Mouse (Mus musculus): ENCODE measurements around the gene Tbc1d10c. TPM values are rescaled to one million over a fixed set of nuclear protein-coding genes. Genes with fewer than 3 reads are reported as not detected.

Gene Tbc1d10c
- polyA plus RNA-seq, 1 experiment, result 24.2 TPM

- 91% methylated on average over 17 of the region's 17 CpGs for WGBS
- H3K4me1 ChIP-seq (ENCODE audit: control insufficient read depth, insufficient read depth, low read length), result peaks cover 10% of the 10 kb centered on the region
- DNase-seq, result no peak
- no peak for TF ChIP-seq CTCF (IDR thresholded peaks at IDR 0.05; ENCODE audit: insufficient read depth, low read length)
- no peak for TF ChIP-seq POLR2A (IDR thresholded peaks at IDR 0.05; ENCODE audit: borderline replicate concordance, extremely low read depth, low read depth, low read length)
- H3K4me3 ChIP-seq (replicated peaks; ENCODE audit: extremely low read depth, low read depth, low read length), result no peak overlapping the region
Observed at GRCm38 (mm10) chr19:4149764-4150461, 41.2 kb downstream of the Tbc1d10c start.

GRCm38 (mm10) chr19:4149283-4149682 lies 41.8 kb downstream of the Tbc1d10c start:
- no peak for TF ChIP-seq POLR2A (IDR thresholded peaks at IDR 0.05; ENCODE audit: borderline replicate concordance, extremely low read depth, low read depth, low read length)
- TF ChIP-seq CTCF (IDR thresholded peaks at IDR 0.05; ENCODE audit: insufficient read depth, low read length), result no peak
- peaks cover 10% of the 10 kb centered on the region for H3K4me1 ChIP-seq (ENCODE audit: control insufficient read depth, insufficient read depth, low read length)

GRCm38 (mm10) chr19:4148819-4149218 lies 42.3 kb downstream of the Tbc1d10c start:
- TF ChIP-seq CTCF (IDR thresholded peaks at IDR 0.05; ENCODE audit: insufficient read depth, low read length), result no peak
- Histone ChIP-seq H3K4me3 (replicated peaks; ENCODE audit: extremely low read depth, low read depth, low read length) (peak overlapping the region; percentile 76), H3K4me1 (ENCODE audit: control insufficient read depth, insufficient read depth, low read length) (peaks cover 10% of the 10 kb centered on the region)
- 2% methylated on average over 8 of the region's 8 CpGs for WGBS
- DNase-seq, result no peak

More at GRCm38 (mm10) chr19:4149283-4149682, 41.8 kb downstream of the Tbc1d10c start:
- 65% methylated on average over 11 of the region's 11 CpGs for WGBS
- peak overlapping the region; percentile 76 for H3K4me3 ChIP-seq (replicated peaks; ENCODE audit: extremely low read depth, low read depth, low read length)
- DNase-seq, result no peak

DNA sequence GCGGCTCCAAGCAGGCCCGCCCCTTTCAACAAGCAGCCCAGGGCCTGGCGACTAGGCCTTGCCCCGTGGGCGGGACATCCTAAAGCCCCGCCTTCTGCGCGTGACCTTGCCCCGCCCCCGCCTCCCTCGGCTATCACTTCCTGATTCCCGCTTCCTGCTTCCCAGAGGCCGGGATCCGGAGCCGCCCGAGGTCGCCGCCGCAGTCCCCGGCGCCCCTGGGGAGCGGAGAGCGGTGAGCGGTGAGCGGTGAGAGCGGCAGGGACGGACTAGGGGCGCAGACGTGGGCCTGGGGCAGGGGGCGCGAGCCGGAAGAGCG lies 42.6 kb downstream of the Tbc1d10c start, which contains the start of gene Coro1b:
Gene Coro1b, plus strand, starts transcription at position 129 of the 316 bp plus-strand sequence.
- H3K4me3 ChIP-seq (replicated peaks; ENCODE audit: extremely low read depth, low read depth, low read length), result peak within 1 kb of the TSS; percentile 76
- TF ChIP-seq CTCF (IDR thresholded peaks at IDR 0.05; ENCODE audit: insufficient read depth, low read length) (no peak), POLR2A (IDR thresholded peaks at IDR 0.05; ENCODE audit: borderline replicate concordance, extremely low read depth, low read depth, low read length) (peak; percentile 84)
- WGBS, result under 1% methylated on average over 31 of the region's 33 CpGs
- H3K4me1 ChIP-seq (ENCODE audit: control insufficient read depth, insufficient read depth, low read length), result peaks cover 10% of the 10 kb centered on the region
- DNase-seq, result peak; percentile 99

DNA sequence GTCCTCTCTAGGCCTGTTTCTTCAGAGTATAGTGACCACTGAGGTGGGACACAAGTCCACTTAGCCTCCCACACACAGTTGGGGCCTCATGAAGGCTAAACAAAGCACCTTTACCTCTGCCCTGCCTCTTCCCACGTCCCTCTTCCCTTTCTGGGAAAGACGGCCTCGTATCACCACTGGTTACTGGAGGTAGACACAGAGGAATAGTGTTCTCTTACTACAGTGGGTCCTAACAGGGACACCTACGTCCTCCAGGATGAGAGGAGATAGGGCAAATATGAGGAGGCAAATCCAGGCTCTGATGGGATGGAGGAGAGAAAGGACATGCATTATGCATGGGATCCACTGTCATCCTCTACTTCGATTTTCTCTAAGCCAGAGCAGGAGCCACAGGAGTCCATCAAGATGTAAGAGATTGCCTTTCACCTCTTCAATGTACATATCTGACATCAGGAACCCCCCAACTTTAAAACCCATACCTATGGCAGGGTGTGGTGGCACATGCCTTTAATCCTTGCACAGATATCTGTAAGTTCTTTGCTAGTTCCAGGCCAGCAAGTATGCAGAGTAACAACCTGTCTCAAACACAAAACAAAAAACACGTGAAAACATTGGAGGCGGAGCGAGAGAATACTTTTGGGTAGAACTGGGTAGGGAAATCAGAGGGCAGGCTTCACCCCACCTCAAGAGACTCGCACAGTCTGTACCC lies 43.1 kb downstream of the Tbc1d10c start:
- WGBS, result 41% methylated on average over 9 of the region's 9 CpGs
- DNase-seq, result no peak

DNA sequence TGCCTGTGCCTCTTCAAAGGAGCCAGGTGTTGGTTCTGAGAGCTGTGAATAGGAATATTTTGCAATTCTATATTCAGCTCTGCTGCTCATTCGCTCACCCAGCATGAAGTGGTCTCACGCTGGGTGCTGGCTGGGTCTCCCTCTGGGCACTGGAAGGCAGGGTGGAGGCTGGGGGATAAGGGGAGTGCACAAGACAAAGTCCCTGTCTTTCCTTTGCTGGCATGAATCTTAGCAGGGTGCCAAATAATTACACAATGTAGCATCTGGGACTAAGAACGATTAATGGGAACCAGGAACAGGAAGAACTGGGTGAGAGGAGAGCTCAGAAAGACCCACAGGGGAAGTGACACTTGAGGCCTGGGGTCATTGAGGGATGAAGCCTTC lies 44.1 kb downstream of the Tbc1d10c start:
- no peak for TF ChIP-seq CTCF (IDR thresholded peaks at IDR 0.05; ENCODE audit: insufficient read depth, low read length)
- no peak for TF ChIP-seq POLR2A (IDR thresholded peaks at IDR 0.05; ENCODE audit: borderline replicate concordance, extremely low read depth, low read depth, low read length)
- Histone ChIP-seq H3K4me1 (ENCODE audit: control insufficient read depth, insufficient read depth, low read length) (peaks cover 10% of the 10 kb centered on the region), H3K4me3 (replicated peaks; ENCODE audit: extremely low read depth, low read depth, low read length) (no peak overlapping the region)
- 48% methylated on average over 3 of the region's 3 CpGs for WGBS
- DNase-seq, result no peak

More for the DNA sequence above, 43.1 kb downstream of the Tbc1d10c start:
- TF ChIP-seq POLR2A (IDR thresholded peaks at IDR 0.05; ENCODE audit: borderline replicate concordance, extremely low read depth, low read depth, low read length) (no peak), CTCF (IDR thresholded peaks at IDR 0.05; ENCODE audit: insufficient read depth, low read length) (no peak)
- Histone ChIP-seq H3K4me3 (replicated peaks; ENCODE audit: extremely low read depth, low read depth, low read length) (no peak overlapping the region), H3K4me1 (ENCODE audit: control insufficient read depth, insufficient read depth, low read length) (peaks cover 10% of the 10 kb centered on the region)

DNA sequence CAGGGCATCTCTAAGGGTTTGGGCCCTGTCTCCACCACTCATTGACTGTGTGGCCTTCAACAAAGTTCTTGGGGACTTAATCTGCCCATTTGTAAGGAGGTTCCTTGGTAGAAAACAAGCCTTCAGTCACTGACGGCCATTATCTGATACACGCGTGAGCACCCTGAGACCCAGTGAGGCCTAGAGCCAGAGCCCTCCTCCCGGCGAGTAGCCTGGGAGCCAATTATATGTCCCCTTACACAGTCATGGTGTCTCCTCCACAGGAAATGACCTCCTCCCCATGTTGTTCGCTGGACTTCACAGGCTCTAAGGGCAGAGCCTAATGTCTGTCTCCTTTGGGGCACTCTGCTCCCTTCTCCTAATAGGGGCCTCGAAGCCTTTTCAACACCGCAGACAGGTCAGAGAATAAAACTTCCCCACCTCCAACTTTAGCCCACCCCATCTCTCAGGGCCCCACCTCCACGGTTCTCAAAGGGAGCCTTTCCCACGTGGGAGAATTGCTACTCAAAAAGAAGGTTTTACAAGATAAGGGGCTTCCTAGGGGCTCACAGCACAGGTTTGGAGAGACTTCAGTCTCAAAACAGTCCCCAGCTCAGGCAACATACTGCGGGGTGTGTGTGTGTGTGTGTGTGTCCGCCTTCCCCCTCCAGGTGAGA lies 44.6 kb downstream of the Tbc1d10c start:
- Histone ChIP-seq H3K4me1 (ENCODE audit: control insufficient read depth, insufficient read depth, low read length) (peaks cover 10% of the 10 kb centered on the region), H3K4me3 (replicated peaks; ENCODE audit: extremely low read depth, low read depth, low read length) (no peak overlapping the region)
- 69% methylated on average over 12 of the region's 12 CpGs for WGBS
- no peak for TF ChIP-seq CTCF (IDR thresholded peaks at IDR 0.05; ENCODE audit: insufficient read depth, low read length)
- no peak for TF ChIP-seq POLR2A (IDR thresholded peaks at IDR 0.05; ENCODE audit: borderline replicate concordance, extremely low read depth, low read depth, low read length)
- no peak for DNase-seq

DNA sequence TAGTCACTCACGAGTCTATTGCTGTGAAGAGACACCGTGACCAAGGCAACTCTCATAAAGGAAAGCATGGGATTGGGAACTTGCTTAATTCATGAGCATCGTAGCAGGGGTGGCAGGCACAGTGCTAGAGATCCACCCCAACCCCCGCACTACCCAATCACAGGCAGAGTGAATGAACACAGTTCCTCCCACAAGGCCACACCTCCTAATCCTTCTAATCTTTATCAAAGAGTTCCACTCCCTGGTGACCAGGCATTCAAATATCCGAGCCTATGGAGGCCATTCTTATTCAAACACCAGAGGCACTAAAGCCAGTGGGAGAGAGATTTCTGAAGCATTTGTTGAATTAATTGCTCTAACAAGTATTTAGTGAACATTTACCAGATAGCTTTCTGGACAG lies 45.1 kb downstream of the Tbc1d10c start:
- TF ChIP-seq CTCF (IDR thresholded peaks at IDR 0.05; ENCODE audit: insufficient read depth, low read length), result no peak
- TF ChIP-seq POLR2A (IDR thresholded peaks at IDR 0.05; ENCODE audit: borderline replicate concordance, extremely low read depth, low read depth, low read length), result no peak
- 91% methylated on average over 5 of the region's 5 CpGs for WGBS
- no peak for DNase-seq
- Histone ChIP-seq H3K4me3 (replicated peaks; ENCODE audit: extremely low read depth, low read depth, low read length) (no peak overlapping the region), H3K4me1 (ENCODE audit: control insufficient read depth, insufficient read depth, low read length) (peaks cover 10% of the 10 kb centered on the region)

DNA sequence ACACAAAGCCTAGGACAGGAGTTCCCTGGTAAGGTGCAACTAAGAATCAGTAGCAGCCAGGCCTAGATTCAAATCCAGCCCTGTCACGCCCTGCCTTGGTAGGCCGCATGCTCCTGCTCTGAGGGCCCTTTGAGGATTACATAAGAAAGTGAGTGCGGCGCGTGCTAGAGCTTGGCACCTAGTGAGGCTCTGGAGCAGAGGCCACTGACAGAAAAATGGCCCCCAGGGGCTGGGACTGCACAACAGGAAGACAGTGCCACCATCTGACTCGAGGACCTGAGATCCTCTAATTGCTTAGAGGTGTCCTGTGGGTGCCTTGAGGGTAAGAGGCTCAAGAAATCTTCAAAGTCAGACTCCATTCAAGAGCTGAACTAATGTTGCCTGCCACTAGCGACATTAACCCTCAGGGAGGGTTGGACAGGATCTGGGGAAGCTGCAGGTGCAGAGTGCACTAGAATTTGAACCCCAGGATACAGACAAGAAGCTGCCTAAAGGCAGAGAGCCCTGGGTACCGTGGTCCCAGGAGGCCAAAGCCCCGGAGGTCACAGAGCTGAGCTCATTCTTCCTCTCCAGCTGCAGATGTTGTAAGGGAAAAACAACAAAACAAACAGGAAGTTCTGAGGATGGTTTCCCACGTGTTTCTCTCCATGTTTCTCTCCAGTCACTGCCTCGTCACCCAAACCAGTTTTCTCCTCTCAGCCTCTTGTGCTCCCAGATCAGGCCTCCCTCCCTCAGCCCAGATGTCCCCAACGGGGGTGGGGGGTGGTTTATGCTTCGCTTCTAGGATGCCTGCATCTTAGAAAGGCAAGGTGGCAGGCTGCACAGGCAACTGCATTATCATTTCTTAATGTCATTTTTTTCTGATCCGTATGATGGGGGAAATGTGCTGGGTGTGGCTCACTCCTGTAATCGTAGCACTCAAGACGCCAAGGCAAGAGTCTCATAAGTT lies 46.3 kb downstream of the Tbc1d10c start:
- TF ChIP-seq CTCF (IDR thresholded peaks at IDR 0.05; ENCODE audit: insufficient read depth, low read length), result no peak
- TF ChIP-seq POLR2A (IDR thresholded peaks at IDR 0.05; ENCODE audit: borderline replicate concordance, extremely low read depth, low read depth, low read length), result no peak
- Histone ChIP-seq H3K4me1 (ENCODE audit: control insufficient read depth, insufficient read depth, low read length) (peaks cover 9% of the 10 kb centered on the region), H3K4me3 (replicated peaks; ENCODE audit: extremely low read depth, low read depth, low read length) (no peak overlapping the region)
- WGBS, result 60% methylated on average over 16 of the region's 16 CpGs
- DNase-seq, result no peak

Measured in lung, adult 2 months (tissue).